Mouse (Mus musculus) heart, adult 8-10 months (tissue): ENCODE results near the gene Mfap4. TPM values are rescaled to one million over a fixed set of nuclear protein-coding genes. Genes with fewer than 3 reads are reported as not detected.
A peak's percentile ranks its signal among the peaks of the same experiment; 100 is the strongest.

ENCODE experiments used
- DNase-seq: peaks from one replicate; pipeline ENCODE4 v3.0.0; 2022; ENCODE audit warnings: low spot score
- total RNA-seq, 4 experiments: library from RNA; stranded (reverse); gene quantifications; 2 replicates each; pipeline ENCODE4 v1.2.4; 2022

The Mfap4 gene
- total RNA-seq = 10 to 100 TPM in 2 of 4 experiments, 1 to 10 TPM in 2; 7.9 to 11.9 (median 9.9) TPM

DNA sequence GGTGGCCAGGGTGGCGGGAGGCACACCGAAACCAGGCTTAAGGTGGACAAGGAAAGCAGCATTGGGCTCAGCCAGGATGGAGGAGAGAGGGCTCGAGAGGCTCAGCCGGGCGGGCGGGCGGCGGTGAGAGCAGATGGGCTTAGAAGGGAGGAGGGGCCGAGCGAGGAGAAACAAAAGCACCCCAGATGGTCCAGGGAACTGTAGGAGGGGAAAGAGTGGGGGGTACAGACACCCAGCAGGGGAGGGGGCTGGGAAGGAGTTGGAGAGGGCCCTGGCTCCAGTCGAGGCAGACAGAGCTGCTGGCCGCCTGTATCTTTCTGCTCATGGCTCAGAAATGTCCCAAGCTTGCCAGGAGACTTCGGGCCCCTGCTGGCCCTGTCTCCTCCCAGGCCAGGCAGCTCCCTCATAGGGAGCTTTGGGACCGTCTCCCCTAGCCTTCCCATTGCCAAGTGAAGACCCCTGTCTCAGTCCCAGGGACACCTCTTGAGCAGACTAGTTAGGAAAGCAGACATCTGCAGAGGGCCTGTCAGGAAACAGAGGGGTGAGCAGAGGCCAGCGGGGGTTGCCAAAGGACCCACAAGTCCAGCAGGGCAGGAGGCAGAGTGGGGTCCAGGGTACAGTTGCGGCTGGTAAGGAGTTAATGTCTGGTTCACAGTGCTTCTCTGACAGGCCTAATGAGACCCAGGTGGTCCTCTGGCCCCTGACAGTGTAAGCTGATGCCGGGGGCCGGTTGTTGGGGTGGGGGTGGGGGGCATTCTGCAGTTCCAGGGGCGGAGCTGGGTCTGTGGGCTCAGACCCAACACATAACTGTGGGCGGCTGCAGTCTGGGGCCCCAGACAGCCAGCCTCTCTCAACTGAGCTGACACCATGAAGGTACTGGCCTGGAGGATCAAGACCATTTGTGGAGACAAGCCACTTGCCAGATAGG is at the start of gene Mfap4:
TSS of gene Mfap4 (plus strand) at position 819 of the 928 bp plus-strand sequence.
- DNase-seq = peak; percentile 31

DNA sequence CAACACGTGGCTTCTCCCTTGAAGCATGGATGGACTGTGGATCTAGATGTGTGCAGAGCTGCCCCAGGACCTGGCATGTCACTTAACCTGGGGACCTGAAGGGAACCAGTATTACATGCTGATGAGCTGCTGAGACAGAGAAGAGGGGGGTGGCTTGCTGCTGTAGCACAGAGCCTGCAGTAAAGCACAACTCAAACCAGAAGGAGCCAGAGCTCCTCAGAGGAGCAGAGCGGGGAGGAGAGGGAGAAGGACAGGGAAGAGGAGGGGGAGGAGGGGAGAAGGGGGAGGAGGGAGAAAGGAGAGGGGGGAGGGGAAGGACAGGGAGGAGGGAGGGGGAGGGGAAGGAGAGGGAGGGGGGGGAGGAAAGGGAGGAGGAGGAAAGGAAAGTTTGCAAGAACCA is 48.9 kb upstream of the Mfap4 start:
- DNase-seq = no peak

- DNase-seq = no peak
Observed at GRCm38 (mm10) chr11:61439170-61439569, 46.1 kb upstream of the Mfap4 start.

DNA sequence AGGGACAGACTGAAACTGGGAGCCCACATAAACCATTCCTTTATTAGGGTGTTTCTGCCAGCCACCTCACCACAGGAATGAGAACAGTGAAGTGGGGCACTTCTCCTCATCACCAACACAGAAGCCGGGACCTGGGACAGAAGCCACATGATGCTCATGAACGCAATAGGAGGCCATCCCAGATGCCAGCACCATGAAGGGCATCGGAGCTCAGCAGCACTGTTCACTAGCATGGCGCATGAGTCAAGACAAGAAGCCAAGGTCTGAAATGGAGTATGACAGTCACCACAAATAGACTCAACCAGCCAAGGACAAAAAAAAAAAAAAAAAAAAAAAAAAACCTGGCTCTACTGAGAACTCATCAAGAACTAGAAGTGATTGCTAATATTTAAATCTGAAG is 44.8 kb upstream of the Mfap4 start:
- DNase-seq = no peak

GRCm38 (mm10) chr11:61441670-61442069 is 43.6 kb upstream of the Mfap4 start:
- DNase-seq = no peak

DNA sequence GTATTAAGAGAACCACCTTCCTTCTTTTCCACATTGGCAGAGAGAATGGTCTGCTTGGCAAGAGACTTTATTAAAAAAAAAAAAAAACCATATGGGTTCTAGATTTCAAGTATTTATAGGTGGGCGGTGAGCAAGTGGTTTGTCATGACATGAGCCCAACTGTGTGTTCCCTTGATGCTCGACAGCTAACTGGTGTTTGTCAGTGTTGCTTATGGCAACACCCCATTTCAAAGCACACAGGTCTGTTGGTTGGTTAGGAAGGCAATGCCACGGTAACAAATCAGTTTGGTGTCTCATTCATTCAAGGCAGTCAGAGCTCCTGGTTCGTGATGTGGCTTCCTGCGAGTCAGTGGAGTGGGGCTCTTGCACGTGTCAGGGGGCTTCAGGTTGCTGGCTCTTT is 41.4 kb upstream of the Mfap4 start:
- no peak for DNase-seq

DNA sequence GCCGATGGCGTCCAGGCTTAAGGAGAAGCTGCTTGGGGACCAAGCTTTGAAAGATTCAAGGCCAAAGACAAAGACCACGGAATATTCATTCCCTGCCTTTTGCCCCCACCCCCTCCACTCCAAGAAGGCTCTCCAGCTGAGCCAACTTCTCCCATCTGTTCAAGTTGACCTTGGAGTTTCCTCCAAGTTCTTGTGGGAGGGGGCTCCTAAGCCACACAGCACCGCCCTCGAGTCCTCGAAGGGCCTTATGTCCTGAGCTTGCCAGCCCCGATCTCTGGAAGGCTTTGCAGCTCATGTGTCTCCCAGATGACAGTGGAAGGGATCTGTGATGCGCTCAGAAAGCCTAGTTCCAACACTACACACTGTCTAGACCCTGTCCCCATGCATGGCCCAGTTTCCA is 37.9 kb upstream of the Mfap4 start:
- DNase-seq = no peak

DNA sequence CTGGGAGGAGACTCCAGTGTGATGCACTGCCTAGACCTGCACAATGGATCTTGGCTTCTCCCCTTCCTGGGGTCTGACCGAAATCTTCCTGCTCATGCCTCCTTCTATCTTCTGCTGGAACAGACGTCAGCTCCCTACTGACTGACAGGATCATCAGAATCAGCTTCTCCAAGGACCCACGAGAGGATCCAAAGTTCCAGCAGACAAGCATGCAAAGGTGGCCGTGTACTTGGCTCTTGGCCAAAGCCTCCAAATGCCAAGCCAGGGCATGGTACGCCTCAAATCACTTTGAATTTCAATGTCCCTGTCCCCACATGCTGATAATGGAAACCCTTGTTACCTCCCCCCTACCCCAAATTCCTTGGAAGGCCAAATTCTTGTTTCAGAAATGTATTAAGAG is 37.2 kb upstream of the Mfap4 start:
- DNase-seq = no peak

- peak; percentile 47 for DNase-seq
Observed at GRCm38 (mm10) chr11:61448599-61449225, 36.5 kb upstream of the Mfap4 start.

DNA sequence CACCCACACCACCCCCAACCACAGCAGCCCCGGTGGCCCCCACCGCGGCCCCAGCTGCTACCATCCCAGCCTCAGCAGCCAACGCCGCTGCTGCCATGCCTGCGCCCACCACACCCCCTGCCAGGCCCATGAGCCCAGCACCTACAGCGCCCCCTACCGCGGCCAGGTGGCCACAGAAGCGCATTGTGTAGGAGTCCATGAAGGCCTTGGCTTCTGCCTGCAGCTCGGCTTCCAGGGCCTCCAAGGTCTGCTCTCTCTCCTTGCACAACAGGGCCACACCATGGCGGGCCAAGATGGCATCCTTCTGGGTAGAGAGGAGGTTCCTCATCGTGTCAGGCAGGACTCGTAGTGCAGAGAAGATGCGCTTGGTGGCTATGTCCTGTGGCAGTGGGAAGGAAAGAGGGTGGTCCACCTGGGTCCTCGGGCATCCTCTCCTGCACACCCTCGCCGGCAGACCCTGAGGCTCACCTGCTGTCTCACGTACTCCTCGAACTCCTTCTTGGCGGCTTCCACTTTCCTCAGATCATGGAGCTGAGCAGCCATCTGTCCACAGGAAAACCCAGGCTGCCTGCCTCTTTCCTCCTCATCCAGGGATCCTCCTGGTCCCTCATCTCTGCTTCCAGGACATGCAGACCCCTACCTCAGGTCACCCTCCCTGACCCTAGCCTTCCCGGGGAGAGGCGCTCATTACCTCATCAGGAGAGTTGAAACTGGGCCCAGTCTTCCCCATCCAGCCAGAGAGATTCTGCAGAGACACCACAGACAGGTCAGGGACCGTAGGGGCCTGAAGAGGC is 35.5 kb upstream of the Mfap4 start:
- no peak for DNase-seq

DNA sequence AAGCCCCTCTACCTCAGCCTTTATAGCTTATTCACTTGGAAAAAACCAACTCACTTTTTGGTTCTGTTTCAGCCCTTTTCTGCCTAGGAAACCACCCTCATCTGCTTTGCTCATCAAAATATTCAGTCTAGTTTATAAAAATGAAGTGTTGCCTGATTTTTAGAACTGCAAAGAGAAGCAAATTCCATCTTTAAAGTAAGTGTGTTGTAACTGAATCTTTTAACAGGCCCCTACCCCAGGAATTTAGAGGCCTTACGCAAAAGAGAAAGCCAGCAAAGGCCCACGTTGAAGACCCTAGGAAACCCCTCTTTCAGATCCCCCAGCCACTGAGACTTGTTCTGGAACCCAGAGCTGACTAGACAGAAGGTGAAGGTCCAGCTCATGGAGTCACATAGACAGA is 21.2 kb upstream of the Mfap4 start:
- no peak for DNase-seq

GRCm38 (mm10) chr11:61465422-61465821 is 19.8 kb upstream of the Mfap4 start:
- DNase-seq = no peak

DNA sequence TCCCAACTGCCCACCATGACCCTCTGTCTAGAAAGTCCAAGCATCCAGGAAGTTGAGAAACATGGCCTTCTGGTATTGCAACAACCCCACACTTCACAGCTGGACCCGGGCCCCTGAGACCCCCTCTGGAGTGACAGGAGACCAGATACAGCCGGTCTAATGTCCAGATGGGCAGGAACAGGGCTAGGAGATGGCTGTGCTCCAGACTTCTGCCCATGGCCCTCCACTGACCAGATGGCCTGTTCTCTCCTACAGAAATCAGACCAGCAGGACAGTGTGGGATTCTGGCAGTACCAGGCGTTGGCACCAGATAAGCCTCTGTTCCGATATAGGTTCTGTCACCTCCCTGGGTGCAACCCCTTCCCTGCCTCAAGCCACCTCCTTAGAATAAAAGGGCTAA is 16.7 kb upstream of the Mfap4 start:
- no peak for DNase-seq

DNA sequence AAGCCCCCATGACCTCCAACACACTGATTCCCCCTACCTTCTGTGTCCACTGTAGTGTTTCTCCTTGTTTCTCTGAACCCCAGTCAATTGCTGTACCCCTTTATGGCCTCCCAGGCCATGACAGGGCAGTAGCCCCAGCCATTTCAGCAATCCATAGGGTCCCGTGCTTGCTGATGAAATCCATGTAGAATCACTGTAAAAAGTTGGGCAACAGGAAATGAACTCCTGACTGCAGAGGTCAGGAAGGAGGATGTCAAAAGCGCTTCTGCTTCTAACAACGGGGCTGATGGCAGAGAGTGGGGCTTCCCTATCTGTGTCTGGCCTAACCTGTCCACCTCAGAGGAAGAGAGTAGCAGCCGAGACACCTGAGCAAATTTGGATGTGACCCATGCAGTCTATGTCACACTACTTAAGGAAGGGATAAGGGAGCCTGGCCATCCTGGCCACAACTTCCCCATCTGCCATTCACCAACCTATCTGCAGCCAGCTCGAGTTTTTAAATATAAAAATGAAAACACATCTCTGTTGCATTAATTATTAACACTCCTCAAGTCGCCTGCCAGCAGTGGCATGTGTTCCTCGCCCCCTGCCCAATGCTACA is 15.8 kb upstream of the Mfap4 start:
- no peak for DNase-seq

GRCm38 (mm10) chr11:61470880-61471279 is 14.4 kb upstream of the Mfap4 start:
- no peak for DNase-seq

DNA sequence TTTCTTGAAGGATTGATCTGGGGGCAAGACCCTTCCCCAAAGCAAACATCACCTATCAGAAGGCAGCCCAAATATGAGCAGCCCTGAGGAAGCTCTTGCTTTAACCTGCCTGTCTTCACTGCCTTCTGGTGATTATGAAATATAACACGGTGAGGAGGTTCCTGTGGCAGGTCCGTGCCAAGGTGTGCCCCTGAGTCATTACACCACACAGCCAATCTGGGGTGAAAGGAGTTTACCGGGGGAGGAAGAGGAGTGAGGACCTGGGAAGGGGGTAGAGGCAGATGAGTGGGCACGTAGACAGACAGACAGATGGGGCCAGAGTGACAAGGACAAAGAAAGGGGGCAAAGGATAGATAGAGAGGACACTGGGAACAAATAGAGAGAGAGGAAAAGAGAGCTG is 11.6 kb upstream of the Mfap4 start:
- no peak for DNase-seq

- no peak for DNase-seq
Observed at GRCm38 (mm10) chr11:61476786-61477382, 8.3 kb upstream of the Mfap4 start.

DNA sequence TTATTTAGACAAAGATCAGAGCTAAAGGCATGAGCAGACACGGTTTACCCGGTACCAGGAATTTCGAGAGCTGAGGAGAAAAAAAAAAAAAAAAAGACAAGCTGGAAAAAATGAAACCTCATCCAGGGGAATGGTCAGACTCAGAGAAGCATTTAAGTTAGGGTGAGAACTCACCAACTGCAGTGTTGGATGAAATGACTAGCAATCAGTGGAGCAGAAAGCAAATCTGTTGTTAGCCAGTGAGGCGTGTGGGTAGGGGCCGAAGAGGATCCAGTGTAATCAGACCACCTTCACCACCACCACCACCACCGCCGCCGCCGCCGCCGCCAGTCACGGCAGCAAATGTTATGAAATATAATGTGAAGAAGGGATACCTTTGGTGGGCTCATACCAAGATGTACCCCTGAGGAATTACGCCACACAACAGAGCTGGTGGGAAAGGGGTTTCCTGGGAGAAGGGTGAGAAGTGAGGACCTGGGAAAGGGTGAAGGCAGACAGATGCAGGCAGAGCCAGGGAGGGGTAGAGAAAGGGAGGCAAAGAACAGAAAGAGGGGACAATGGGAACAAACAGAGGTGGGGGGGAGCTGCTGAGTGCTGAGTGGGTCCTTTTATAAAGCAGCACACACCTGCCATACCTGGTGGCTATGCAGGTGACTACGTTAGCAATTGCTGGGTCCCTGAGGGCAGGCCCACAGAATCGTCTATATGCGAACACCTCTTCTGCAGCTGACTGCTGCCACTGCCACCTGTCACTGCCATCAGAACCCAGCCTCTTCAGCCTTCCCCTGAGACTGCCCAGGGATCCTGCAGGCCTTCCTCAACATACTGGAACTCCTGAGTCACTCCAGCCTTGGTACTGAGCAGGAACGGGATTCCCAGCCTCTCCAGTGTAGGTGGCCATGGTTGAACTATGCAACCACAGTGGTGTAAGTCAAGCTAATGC is 7.4 kb upstream of the Mfap4 start:
- no peak for DNase-seq

- DNase-seq = no peak
Observed at GRCm38 (mm10) chr11:61478788-61479187, 6.4 kb upstream of the Mfap4 start.
